Mouse (Mus musculus) G1E-ER4 (cell line): ENCODE results near the gene Ctla2a. TPM values are rescaled to one million over a fixed set of nuclear protein-coding genes. Genes with fewer than 3 reads are reported as not detected.
"Not testable (repeated sequence)": the region's sequence is repeated elsewhere in the genome, so short reads cannot be mapped to it uniquely, and the experiment has no call there.

Source experiments
- GATA1 ChIP-seq: IDR thresholded peaks from one replicate; pipeline ENCODE4 v1.8.0; 2012; ENCODE audit warnings: low read length, inconsistent platforms
- polyA plus RNA-seq: library from polyadenylated mRNA; stranded (reverse); fragments of >175 nt; gene quantifications from 2 replicates; pipeline ENCODE4 v1.2.3, GENCODE M21; 2012

The Ctla2a gene
- not detected in 2 replicates for polyA plus RNA-seq

DNA sequence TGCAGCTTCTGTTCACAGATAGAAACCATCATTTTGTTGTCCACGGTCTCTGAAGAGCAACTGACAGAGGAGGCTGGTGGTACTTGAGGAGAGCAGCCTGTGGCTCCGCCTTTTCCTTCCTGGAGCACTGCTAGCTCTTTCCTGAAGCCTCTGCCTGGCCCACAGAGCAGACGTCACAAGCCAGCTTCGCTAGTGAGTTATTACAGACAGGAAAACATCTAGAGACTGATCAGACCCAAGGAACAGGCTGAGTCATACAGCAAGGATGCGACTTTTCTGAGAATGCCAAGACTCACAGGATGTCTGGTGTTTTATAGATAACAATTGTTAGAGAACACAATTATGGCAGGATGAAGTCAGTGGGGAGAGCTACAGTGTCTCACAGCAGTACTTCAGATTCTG, at the start of gene Ctla2a, which contains the start of gene Gm49391:
Ctla2a (minus strand) TSS at position 126 of the 402 bp plus-strand sequence.
Gm49391 (minus strand) TSS at position 72 of the 402 bp plus-strand sequence.
- TF ChIP-seq GATA1, result no peak

DNA sequence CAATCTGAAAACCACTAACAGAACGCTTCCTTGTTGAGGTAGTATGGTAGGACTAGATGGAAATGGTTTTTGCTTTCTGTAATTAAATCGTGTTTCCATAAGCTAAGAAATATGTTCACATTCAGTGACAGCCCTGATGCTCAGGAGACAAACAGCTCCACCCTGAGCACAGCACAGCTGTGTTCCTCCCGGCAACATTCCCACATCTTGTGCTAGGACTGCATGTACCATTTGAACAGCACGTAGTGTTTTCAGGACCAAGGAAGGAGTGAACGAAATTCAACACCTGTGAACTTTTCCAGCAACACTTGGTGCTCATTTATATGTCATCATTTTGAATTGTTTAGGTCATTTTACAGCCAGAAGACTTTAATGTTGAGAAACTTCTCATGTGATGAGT, 25.3 kb upstream of the Ctla2a start:
- TF ChIP-seq GATA1, result no peak

DNA sequence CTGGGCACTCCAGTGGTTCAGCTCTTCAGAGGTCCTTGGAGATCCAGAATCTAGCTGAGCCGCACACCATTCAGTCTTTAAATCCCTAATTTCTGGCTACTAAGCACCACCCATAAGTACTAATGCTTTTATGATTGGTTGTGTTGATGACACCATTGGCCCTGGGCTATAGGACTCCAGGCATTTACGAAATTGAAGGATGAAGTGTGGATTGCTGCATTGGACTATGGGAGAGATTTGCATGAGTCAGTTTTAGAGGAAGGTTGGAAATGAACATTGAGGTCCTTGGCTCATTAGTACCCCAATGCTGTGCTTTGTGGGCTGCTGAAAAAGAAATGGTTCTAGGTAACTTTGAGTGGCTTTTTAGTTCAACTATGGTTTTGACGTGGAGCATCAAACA, 5.5 kb upstream of the Ctla2a start, which contains the start of gene Tpbpa:
Tpbpa (minus strand) TSS at position 101 of the 400 bp plus-strand sequence.
- TF ChIP-seq GATA1, result not testable (repeated sequence)

DNA sequence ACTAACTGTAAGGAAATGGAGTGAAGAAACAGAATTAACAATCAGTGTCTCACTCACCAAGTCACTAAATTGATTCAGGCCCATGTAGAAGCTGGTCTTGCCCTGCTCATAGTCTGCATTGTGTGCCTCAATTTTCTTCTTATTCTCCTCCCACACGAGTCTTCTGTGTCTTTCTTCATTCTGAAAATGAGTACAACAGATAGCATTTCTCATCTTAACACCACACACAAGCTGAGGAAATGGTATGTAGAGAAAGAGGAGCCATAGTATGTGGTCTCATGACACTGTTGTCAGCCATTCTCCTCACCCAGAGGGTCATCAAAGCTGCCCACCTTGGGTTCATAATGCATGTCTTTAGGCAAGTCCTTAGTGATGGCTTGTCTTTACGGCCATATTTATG, 935 bp downstream of the Ctla2a start, which contains the start of gene Gm49393:
Gm49393 (minus strand) TSS at position 101 of the 400 bp plus-strand sequence.
- TF ChIP-seq GATA1, result not testable (repeated sequence)

DNA sequence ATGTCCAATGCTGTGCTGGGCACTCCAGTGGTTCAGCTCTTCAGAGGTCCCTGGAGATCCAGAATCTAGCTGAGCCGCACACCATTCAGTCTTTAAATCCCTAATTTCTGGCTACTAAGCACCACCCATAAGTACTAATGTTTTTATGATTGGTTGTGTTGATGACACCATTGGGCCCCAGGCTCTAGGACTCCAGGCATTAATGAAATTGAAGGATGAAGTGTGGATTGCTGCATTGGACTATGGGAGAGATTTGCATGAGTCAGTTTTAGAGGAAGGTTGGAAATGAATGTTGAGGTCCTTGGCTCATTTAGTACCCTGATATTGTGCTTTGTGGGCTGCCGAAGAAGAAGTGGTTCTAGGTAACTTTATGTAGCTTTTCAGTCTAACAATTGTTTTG, 31.6 kb downstream of the Ctla2a start, which contains the start of gene Tpbpb:
Tpbpb (minus strand) TSS at position 101 of the 400 bp plus-strand sequence.
- TF ChIP-seq GATA1, result not testable (repeated sequence)

DNA sequence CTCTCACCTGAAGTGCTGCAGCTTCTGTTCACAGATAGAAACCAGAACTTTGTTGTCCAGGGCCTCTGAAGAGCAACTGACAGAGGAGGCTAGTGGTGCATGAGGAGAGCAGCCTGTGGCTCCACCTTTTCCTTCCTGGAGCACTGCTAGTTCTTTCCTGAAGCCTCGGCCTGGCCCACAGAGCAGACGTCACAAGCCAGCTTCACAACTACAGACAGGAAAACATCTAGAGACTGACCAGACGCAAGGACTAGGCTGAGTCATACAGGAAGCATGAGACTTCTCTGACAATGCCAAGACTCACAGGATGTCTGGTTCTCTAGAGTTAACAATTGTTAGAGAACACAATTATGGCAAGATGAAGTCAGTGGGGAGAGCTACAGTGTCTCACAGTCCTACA, 39.1 kb downstream of the Ctla2a start, which contains the start of gene Ctla2b:
Ctla2b (minus strand) TSS at position 120 of the 400 bp plus-strand sequence.
- TF ChIP-seq GATA1, result no peak

DNA sequence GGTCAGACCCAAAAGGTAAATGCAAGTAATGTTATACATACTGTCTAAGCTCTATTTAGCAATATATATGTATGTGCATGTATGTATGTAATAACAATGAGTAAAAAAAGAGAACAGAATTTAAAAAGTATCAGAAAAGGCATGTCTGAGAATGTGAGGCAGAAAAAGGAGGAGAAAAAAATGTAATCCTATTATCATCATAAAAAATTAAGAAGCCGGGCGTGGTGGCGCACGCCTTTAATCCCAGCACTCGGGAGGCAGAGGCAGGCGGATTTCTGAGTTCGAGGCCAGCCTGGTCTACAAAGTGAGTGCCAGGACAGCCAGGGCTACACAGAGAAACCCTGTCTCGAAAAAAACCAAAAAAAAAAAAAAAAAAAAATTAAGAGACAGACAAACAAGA, 39.6 kb downstream of the Ctla2a start, which contains the start of gene Gm49392:
Gm49392 (minus strand) TSS at position 101 of the 400 bp plus-strand sequence.
- TF ChIP-seq GATA1, result not testable (repeated sequence)

DNA sequence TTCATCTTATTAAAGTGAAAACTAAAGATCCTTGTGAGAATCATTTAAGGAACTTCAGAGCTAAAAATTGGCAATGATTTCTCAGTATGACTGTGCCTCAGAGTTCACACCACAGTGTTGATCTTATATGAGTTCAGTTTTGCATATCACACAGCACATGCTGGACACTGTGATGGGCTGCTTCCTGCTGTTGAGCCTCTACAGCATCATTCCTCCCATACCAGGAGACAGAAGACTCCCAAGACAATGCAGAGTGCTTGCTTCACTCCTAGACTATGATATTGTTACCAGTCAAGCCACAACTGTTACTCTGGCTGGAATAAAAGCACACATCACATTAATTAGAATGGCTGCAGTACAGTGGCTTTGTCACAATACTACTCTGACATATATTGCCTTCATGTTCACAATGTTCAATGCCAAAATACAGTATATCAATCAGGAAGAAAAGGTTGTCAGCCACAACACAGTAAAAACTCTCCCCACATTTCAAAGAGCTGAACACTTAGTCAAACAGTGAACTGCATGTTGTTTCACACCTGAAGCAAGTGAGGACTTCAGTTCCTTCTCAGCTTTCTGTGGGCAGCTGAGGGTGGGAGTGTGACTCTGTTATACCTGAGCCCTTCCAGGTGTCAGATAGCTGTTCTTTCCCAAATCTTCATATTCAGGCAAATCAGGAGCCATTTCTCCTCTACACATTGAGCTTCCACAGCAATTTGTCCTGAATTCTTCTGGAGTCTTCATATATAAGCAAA, 40.8 kb downstream of the Ctla2a start:
- no peak for TF ChIP-seq GATA1

DNA sequence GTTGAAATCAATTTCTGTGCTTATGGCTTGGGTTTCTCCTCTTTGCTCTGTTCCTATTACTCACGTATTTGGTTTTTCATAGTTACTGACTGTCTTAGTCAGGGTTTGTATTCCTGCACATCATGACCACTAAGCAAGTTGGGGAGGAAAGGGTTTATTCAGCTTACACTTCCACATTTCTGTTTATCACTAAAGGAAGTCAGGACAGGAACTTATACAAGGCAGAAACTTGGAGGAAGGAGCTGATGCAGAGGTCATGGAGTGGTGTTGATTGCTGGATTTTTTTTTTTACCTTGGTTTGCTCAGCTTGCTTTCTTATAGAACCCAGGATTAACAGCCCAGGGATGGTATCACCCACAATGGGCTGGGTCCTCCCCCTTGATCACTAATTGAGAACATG, 44.1 kb downstream of the Ctla2a start:
- TF ChIP-seq GATA1, result no peak

Other genes starting within 250 kb of the Ctla2a start
- not detected in 2 replicates for gene BC051665, start 150.3 kb downstream of the Ctla2a start, polyA plus RNA-seq
- not detected in 2 replicates for gene Ctsll3, start 133.8 kb downstream of the Ctla2a start, polyA plus RNA-seq
- gene 4930486L24Rik, start 72.2 kb downstream of the Ctla2a start, polyA plus RNA-seq, result not detected in 2 replicates
- gene Gm49392, start 39.7 kb downstream of the Ctla2a start, polyA plus RNA-seq, result not detected in 2 replicates
- not detected in 2 replicates for gene Ctla2b, start 39.2 kb downstream of the Ctla2a start, polyA plus RNA-seq
- not detected in 2 replicates for gene Tpbpb, start 31.7 kb downstream of the Ctla2a start, polyA plus RNA-seq
- not detected in 2 replicates for gene Gm49393, start 1.0 kb downstream of the Ctla2a start, polyA plus RNA-seq
- gene Gm49391, start 54 bp downstream of the Ctla2a start, polyA plus RNA-seq, result not detected in 2 replicates
- gene Tpbpa, start 5.4 kb upstream of the Ctla2a start, polyA plus RNA-seq, result not detected in 2 replicates
- not detected in 2 replicates for gene Ctsj, start 69.3 kb upstream of the Ctla2a start, polyA plus RNA-seq
- gene Ctsq, start 104.0 kb upstream of the Ctla2a start, polyA plus RNA-seq, result not detected in 2 replicates
- not detected in 2 replicates for gene Ctsr, start 227.6 kb upstream of the Ctla2a start, polyA plus RNA-seq